Mouse (Mus musculus): ENCODE data around the gene St6galnac5.

St6galnac5 gene

DNA sequence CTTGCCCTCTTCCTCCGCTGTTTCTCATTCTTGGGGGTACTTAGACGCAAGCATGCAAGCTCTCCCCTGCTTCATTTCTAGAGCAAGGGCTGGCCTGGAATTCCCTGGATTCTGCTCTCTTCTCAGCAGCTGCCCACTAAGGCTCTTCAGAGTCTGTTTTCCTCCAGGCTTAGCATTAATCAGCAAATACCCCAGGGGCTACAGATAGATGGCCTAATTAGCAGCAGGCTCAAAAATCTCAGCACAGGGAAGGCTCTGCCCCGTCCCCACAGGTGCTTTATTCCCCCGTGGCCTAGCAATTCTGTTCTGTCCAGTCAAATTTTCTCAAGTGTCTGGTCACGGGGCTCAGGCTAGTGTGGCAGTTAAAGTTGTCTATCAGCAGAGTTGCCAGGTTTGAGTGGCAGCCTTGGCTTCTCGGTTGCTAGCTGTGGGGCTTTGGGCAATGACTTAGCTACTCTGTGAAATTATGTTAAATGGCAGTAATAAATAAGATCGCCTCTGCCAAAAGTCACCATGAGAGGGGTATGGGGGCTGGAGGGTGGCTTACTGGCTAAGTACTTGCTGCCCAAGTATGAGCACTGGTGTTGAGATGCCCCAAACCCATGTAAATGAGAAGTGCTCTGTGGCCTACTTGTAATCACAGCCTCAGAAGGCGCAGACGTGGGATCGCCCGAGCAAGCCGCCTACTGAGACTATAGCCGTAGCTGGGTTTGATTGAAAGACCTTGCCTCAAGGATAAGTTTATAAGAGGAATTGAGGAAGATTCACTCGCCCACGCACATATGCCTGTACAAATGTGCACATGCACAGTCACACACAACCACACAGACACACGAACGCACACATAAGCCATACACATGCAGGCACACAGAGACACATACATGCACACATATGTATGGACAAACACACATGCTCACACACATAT, 107.4 kb downstream of the St6galnac5 start:
- in situ Hi-C loops (cut with MboI; ENCODE audit: unreplicated experiment in 2 of 2) = no loop called here

GRCm38 (mm10) chr3:152872596-152872995, 109.5 kb downstream of the St6galnac5 start:
- in situ Hi-C loops (cut with MboI; ENCODE audit: unreplicated experiment in 2 of 2) = no loop called here

DNA sequence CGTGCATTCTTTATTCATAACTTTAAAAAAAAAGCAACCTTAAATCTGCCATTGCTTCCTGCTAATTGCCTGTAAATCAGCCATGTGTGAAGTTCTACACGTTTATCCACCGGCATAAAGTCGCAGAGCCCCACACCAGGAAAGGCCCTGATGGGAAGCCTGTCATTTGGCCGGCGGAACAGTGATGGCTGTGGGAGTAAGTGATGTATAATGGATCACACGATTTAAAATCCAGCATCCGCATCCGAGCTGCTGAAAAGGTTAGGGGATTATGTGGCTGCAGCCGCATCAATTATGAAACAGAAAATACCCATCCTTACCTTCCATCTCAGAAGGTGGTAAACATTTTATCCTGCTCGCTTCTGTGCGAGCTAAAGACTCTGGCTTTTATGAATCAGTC, 110.0 kb downstream of the St6galnac5 start:
- in situ Hi-C loops (cut with MboI; ENCODE audit: unreplicated experiment in 2 of 2) = no loop called here

DNA sequence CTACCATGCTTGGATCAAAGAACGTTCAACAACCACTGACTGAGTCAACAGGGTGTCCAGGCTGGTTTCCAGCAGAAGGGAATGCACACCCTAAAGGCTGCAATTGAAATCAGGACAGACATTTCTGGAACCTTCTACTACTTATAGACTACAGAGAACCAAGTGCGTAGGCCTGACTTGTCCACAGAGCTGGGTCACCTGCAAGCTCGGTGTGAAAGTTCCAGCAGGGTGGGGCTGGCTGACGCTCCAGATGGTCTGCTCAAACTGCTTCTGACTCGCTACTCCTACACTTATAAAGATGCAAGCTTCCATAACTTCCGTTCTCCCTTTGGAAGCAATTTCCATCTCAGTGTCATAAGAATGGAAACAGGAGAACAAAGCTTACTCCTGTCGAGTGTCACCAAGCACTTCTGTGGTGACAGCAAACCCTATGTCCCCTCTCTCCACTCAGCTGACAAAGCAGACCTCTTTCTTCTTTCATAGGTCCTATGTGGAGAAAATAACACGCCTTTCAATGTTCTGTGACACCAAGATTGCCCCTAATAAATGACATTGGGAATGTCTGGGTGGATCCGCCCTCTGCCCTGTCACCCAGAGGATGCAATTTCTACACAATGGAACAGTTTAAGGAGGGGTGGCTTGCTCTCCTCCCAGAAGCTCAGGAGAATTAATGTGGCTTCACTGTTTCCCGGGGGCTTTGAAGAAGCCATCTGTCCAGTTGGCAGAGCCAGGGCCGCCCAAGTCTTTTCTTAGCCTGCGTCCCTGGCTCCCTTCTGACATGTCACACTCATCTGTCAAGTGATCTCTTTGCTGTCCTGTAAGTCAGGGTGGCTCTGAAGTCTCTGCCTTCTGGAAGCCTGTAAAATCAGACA, 114.2 kb downstream of the St6galnac5 start:
- in situ Hi-C loops (cut with MboI; ENCODE audit: unreplicated experiment in 2 of 2) = no loop called here

DNA sequence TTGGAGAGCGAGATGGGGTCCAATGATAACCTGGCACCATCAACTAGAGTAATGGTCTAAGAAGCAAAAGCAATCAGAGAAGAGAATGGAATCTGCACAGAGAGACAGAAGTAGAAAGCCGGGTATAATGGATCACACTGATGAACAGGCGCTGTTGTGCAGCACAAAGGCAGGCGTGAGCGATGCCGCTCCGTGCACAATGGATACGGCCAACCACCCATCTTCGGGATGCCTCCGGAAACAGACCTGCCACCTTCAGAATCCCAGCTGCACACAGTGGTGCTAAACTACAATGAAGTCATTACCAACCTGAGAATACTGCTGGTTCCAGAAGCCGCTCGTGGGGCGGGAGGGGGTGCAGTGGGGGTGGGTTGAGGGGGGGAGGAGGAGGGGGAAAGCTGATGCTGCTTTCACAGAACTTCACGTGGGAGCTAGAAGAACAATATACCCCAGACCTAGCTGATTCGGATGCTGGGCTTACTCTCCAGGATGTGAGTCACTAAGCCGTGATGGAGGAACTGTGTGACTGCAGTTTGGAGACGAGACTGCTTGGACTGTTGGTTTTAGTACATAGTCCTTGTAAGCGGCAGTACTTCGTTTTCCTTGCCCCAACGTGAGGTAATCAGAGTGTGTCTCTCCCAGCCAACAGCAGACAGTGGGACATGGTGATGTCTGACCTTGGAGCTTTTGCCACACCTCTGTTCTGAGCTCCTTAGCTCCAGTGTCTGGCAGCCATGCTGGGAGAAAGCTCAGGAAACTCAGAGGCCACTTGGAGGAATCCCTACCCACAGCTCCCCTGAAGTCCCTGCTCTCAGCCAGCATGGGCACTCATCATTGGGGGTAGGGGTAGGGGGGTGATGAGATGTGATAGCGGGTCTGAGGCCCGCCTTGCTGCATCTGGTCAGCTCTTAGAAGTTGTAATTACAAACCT, 115.7 kb downstream of the St6galnac5 start:
- in situ Hi-C loops (cut with MboI; ENCODE audit: unreplicated experiment in 2 of 2) = no loop called here

GRCm38 (mm10) chr3:152861978-152862377, 120.1 kb downstream of the St6galnac5 start:
- in situ Hi-C loops (cut with MboI; ENCODE audit: unreplicated experiment in 2 of 2) = no loop called here

DNA sequence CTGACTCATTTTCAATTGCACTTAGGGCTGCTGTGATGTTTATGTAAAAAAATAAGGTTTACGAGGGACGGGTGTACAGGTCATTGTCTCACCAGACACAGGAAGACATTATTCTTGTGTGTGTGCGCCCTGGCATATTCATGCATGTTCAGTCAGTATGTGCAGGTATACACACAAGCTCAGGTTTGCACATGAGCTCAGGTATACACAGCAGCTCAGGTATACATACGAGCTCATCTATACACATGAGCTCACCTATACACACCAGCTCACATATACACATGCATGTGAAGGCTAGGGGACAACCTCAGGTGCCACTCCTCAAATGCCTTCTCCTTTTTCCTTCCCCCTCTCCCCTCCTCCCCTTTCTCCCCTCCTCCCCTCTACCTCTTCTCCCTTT, 120.6 kb downstream of the St6galnac5 start:
- in situ Hi-C loops (cut with MboI; ENCODE audit: unreplicated experiment in 2 of 2) = no loop called here

DNA sequence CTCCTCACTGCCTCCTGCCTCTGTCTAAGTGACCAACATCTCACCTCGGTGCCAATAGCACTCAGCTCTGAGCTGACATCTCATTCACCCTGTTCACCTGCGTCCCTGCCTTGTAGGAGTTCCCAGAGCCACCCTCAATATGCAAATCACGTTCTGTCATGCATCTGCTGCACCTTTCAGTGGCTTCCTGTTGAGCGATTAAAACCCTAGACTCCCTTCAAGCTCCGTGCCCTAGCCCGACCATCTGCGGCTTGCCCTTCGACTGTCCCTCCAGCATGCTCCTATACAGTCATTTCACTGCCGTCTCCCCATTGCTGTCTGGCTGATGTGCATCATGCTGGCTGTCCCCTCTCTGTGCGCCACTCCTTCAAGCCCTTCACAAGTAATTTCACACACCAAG, 126.0 kb downstream of the St6galnac5 start:
- in situ Hi-C loops (cut with MboI; ENCODE audit: unreplicated experiment in 2 of 2) = no loop called here

- in situ Hi-C loops (cut with MboI; ENCODE audit: unreplicated experiment in 2 of 2) = no loop called here
Observed at GRCm38 (mm10) chr3:152855006-152855614, 126.9 kb downstream of the St6galnac5 start.

- in situ Hi-C loops (cut with MboI; ENCODE audit: unreplicated experiment in 2 of 2) = no loop called here
Observed at GRCm38 (mm10) chr3:152843925-152844324, 138.1 kb downstream of the St6galnac5 start.

GRCm38 (mm10) chr3:152842648-152843047, 139.4 kb downstream of the St6galnac5 start:
- in situ Hi-C loops (cut with MboI; ENCODE audit: unreplicated experiment in 2 of 2) = no loop called here

DNA sequence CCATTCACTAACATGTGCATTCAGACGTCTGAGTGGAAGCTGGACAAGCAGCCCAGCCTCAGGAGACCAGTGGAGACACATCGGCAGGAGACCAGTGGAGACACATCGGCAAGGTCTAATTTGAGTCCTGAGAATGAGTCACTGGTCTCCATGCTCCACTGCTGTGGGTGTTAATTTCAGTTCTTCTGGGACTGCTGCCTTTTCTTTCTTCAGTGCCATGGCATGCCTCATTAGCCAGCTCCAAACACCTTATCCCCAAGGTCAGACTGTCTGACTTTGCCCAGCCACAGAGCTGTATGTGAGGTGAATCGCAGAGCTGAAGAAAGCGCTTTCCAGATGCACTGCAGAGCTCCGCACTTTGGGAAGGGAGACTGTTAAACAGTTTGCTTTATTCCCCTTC, 140.8 kb downstream of the St6galnac5 start:
- in situ Hi-C loops (cut with MboI; ENCODE audit: unreplicated experiment in 2 of 2) = no loop called here

DNA sequence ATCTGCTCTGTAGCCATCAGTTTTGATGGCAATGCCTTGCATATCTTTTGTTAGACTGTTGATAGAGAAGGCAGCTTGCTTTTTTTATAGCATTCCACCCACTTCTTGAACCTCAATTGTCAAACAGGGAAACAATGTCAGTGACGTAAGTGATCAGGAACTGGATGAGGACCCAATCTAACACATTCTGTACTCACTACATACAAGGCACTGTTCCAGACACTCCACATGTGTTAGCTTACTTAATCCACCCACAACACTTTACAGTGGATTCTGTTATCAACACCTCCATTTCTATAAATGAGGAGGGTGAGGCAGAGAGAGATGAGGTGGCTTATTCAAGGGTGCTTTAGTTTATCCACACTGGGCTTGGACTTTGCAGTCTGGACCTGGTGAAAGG, 144.1 kb downstream of the St6galnac5 start:
- in situ Hi-C loops (cut with MboI; ENCODE audit: unreplicated experiment in 2 of 2) = no loop called here

DNA sequence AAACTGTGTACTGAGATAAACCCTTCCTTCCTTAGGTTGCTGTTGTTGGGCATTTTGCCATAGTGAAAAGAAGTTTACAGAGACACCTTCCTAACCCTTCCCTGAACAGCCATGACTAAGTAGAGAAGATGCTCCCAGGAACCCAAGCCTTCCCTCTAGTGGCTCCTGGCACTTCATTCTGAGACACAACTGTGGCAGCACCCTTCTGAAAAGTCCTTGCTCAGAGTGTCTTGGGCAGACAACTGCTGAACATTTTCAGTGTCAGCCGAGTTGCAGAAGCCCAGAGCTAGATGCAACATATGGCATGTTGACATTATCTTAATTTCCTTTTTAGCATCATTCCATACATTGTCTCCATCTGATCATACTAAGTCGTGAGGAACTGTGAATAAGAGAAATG, 144.6 kb downstream of the St6galnac5 start:
- in situ Hi-C loops (cut with MboI; ENCODE audit: unreplicated experiment in 2 of 2) = no loop called here

GRCm38 (mm10) chr3:152832436-152832835, 149.6 kb downstream of the St6galnac5 start:
- in situ Hi-C loops (cut with MboI; ENCODE audit: unreplicated experiment in 2 of 2) = no loop called here

GRCm38 (mm10) chr3:152831974-152832373, 150.1 kb downstream of the St6galnac5 start:
- in situ Hi-C loops (cut with MboI; ENCODE audit: unreplicated experiment in 2 of 2) = no loop called here

- in situ Hi-C loops (cut with MboI; ENCODE audit: unreplicated experiment in 2 of 2) = no loop called here
Observed at GRCm38 (mm10) chr3:152831377-152831776, 150.7 kb downstream of the St6galnac5 start.

- in situ Hi-C loops (cut with MboI; ENCODE audit: unreplicated experiment in 2 of 2) = no loop called here
Observed at GRCm38 (mm10) chr3:152821202-152821601, 160.8 kb downstream of the St6galnac5 start.

DNA sequence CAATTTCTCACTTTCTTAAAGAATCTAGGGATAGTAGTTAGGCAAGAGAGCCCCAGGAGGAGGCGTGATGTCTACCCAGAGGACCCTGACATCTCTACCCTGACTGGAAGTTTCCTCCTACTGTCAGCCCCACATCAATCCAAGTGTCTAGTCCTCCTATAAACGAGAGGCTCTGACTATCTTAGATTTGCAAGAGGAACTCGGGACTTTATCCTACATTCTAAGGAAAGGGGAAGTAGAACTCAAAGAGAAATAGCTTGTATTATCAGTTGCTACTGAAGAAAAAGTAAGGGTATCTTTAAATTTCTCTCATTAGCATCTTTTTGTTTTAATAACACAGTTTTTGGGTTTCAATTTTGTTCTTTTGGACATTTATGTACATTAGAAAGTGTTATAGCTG, 161.6 kb downstream of the St6galnac5 start:
- in situ Hi-C loops (cut with MboI; ENCODE audit: unreplicated experiment in 2 of 2) = no loop called here

- in situ Hi-C loops (cut with MboI; ENCODE audit: unreplicated experiment in 2 of 2) = no loop called here
Observed at GRCm38 (mm10) chr3:152815110-152815509, 166.9 kb downstream of the St6galnac5 start.
